Mouse (Mus musculus): ENCODE results near the gene Fbxo11. TPM values are rescaled to one million over a fixed set of nuclear protein-coding genes. Genes with fewer than 3 reads are reported as not detected.

Fbxo11 gene
- 8.5 and 9.3 TPM in 2 replicates for polyA plus RNA-seq (2015; fragmentation: Nextera tagmentation; extraction: Ambion mirVana)

GRCm38 (mm10) chr17:88065031-88065800 is at the start of gene Fbxo11:
Fbxo11 (minus strand) TSS chr17:88065291.
- no peaks in the 10 kb centered on the region for H3K9me3 ChIP-seq (ENCODE audit: control insufficient read depth)
- peak; percentile 18 for ATAC-seq
- under 1% methylated on average over 35 of the region's 112 CpGs for WGBS

GRCm38 (mm10) chr17:88113883-88114229 is 48.8 kb upstream of the Fbxo11 start:
- Histone ChIP-seq H3K27ac (ENCODE audit: low read depth, low read length) (no peak overlapping the region), H3K27me3 (replicated peaks; ENCODE audit: control insufficient read depth, insufficient read depth, low read length) (no peaks in the 10 kb centered on the region), H3K9ac (ENCODE audit: low read depth, low read length) (no peak overlapping the region), H3K36me3 (ENCODE audit: control insufficient read depth, insufficient read depth) (no peaks in the 10 kb centered on the region), H3K4me3 (ENCODE audit: low read depth, low read length) (no peak overlapping the region), H3K4me2 (replicated peaks; ENCODE audit: low read depth) (no peak overlapping the region), H3K4me1 (replicated peaks; ENCODE audit: control insufficient read depth, insufficient read depth, low read length) (no peaks in the 10 kb centered on the region), H3K9me3 (ENCODE audit: control insufficient read depth) (no peaks in the 10 kb centered on the region)
- ATAC-seq = no peak
- TF ChIP-seq CTCF (IDR thresholded peaks at IDR 0.05; ENCODE audit: low read depth) = no peak
- 92% methylated on average over 10 of the region's 10 CpGs for WGBS

More at GRCm38 (mm10) chr17:88065031-88065800, at the start of gene Fbxo11:
- peak within 1 kb of the TSS; percentile 80 for H3K4me2 ChIP-seq (replicated peaks; ENCODE audit: low read depth)
- peak within 1 kb of the TSS; percentile 72 for H3K4me3 ChIP-seq (ENCODE audit: low read depth, low read length)
- peak within 1 kb of the TSS; percentile 100 for H3K27ac ChIP-seq (ENCODE audit: low read depth, low read length)
- no peak for TF ChIP-seq CTCF (IDR thresholded peaks at IDR 0.05; ENCODE audit: low read depth)
- H3K9ac ChIP-seq (ENCODE audit: low read depth, low read length) = peak within 1 kb of the TSS; percentile 99
- no peaks in the 10 kb centered on the region for H3K4me1 ChIP-seq (replicated peaks; ENCODE audit: control insufficient read depth, insufficient read depth, low read length)
- H3K36me3 ChIP-seq (ENCODE audit: control insufficient read depth, insufficient read depth) = no peaks in the 10 kb centered on the region
- H3K27me3 ChIP-seq (replicated peaks; ENCODE audit: control insufficient read depth, insufficient read depth, low read length) = no peaks in the 10 kb centered on the region

- no peaks in the 10 kb centered on the region for H3K9me3 ChIP-seq (ENCODE audit: control insufficient read depth)
- no peaks in the 10 kb centered on the region for H3K4me1 ChIP-seq (replicated peaks; ENCODE audit: control insufficient read depth, insufficient read depth, low read length)
- WGBS = 70% methylated on average over 12 of the region's 12 CpGs
- H3K4me3 ChIP-seq (ENCODE audit: low read depth, low read length) = no peak overlapping the region
- no peak for TF ChIP-seq CTCF (IDR thresholded peaks at IDR 0.05; ENCODE audit: low read depth)
- H3K27ac ChIP-seq (ENCODE audit: low read depth, low read length) = no peak overlapping the region
- H3K9ac ChIP-seq (ENCODE audit: low read depth, low read length) = no peak overlapping the region
- no peaks in the 10 kb centered on the region for H3K27me3 ChIP-seq (replicated peaks; ENCODE audit: control insufficient read depth, insufficient read depth, low read length)
- ATAC-seq = no peak
- no peaks in the 10 kb centered on the region for H3K36me3 ChIP-seq (ENCODE audit: control insufficient read depth, insufficient read depth)
- H3K4me2 ChIP-seq (replicated peaks; ENCODE audit: low read depth) = no peak overlapping the region
These were observed 48.2 kb upstream of the Fbxo11 start for GRCm38 (mm10) chr17:88113015-88113882.

- no peak overlapping the region for H3K9ac ChIP-seq (ENCODE audit: low read depth, low read length)
- no peak for ATAC-seq
- WGBS = 61% methylated on average over 10 of the region's 10 CpGs
- no peaks in the 10 kb centered on the region for H3K9me3 ChIP-seq (ENCODE audit: control insufficient read depth)
- H3K27me3 ChIP-seq (replicated peaks; ENCODE audit: control insufficient read depth, insufficient read depth, low read length) = no peaks in the 10 kb centered on the region
- no peaks in the 10 kb centered on the region for H3K36me3 ChIP-seq (ENCODE audit: control insufficient read depth, insufficient read depth)
- H3K27ac ChIP-seq (ENCODE audit: low read depth, low read length) = no peak overlapping the region
- H3K4me2 ChIP-seq (replicated peaks; ENCODE audit: low read depth) = no peak overlapping the region
- H3K4me3 ChIP-seq (ENCODE audit: low read depth, low read length) = no peak overlapping the region
- TF ChIP-seq CTCF (IDR thresholded peaks at IDR 0.05; ENCODE audit: low read depth) = no peak
- H3K4me1 ChIP-seq (replicated peaks; ENCODE audit: control insufficient read depth, insufficient read depth, low read length) = no peaks in the 10 kb centered on the region
These were observed 47.0 kb upstream of the Fbxo11 start for GRCm38 (mm10) chr17:88111865-88112645.

GRCm38 (mm10) chr17:88111081-88111796 is 46.1 kb upstream of the Fbxo11 start:
- no peak for TF ChIP-seq CTCF (IDR thresholded peaks at IDR 0.05; ENCODE audit: low read depth)
- Histone ChIP-seq H3K36me3 (ENCODE audit: control insufficient read depth, insufficient read depth) (no peaks in the 10 kb centered on the region), H3K4me2 (replicated peaks; ENCODE audit: low read depth) (no peak overlapping the region), H3K27me3 (replicated peaks; ENCODE audit: control insufficient read depth, insufficient read depth, low read length) (no peaks in the 10 kb centered on the region), H3K27ac (ENCODE audit: low read depth, low read length) (no peak overlapping the region), H3K9me3 (ENCODE audit: control insufficient read depth) (no peaks in the 10 kb centered on the region), H3K4me1 (replicated peaks; ENCODE audit: control insufficient read depth, insufficient read depth, low read length) (no peaks in the 10 kb centered on the region), H3K4me3 (ENCODE audit: low read depth, low read length) (no peak overlapping the region), H3K9ac (ENCODE audit: low read depth, low read length) (no peak overlapping the region)
- no peak for ATAC-seq
- WGBS = 82% methylated on average over 12 of the region's 12 CpGs
